Mouse (Mus musculus) E14TG2a.4 (cell line): ENCODE measurements around the gene Golga4.

Experiments
- CTCF ChIP-seq: conservative IDR thresholded peaks from 2 replicates; pipeline ENCODE4 v1.5.1; 2014; ENCODE audit warnings: low read length
- NANOG ChIP-seq: IDR thresholded peaks from 2 replicates; pipeline ENCODE4 v1.6.1; 2014; ENCODE audit warnings: borderline replicate concordance, low read length, mixed read lengths
- POU5F1 ChIP-seq: IDR thresholded peaks from 2 replicates; pipeline ENCODE4 v1.6.1; 2014; ENCODE audit warnings: low read length, borderline replicate concordance

- TF ChIP-seq CTCF (no peak), POU5F1 (no peak), NANOG (no peak)
Measured at GRCm38 (mm10) chr9:118488896-118489578, 17.0 kb upstream of the Golga4 start.
